Comparison of ENCODE assay signal across 9 mouse cellular contexts in the genomic region with DNA sequence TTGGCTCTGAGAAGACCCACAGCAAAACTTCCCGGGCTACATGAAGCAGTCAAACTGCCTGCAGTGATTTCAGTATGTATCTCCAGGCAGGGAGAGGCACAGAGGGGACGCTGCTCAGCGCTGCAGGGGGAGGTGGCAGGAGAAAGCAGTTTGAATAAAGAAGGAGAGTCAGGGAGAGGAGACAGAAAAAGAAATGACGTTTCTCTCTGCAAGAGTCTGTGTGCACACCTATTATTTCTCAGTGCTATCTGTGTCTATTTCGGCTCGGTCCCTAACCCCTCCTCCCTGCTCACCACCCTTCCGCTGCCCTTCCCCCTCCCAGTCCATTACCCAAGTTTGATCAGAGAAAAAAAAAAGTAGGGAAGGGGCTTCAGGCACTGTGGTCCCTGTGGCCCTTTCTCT.
A peak's percentile ranks its signal among the peaks of the same experiment; 100 is the strongest.
DNase-seq lines count a peak whose midpoint lies in the region; ATAC-seq and TF ChIP-seq lines count a peak whose summit lies in the region.
"Had no signal": no experiment of that assay in that cellular context is flagged by ENCODE, and none has a peak within 500 bp of the region (broad histone marks: within the 10 kb centered on the region; RNA-seq: fewer than 3 reads in every experiment).

No protein-coding gene starts in this region.

- ATAC-seq in heart, embryonic 16.5 days (replicated peaks; ENCODE audit: extremely low read depth, insufficient read depth, low FRiP score), result peak; percentile 45; the same call in 1 of the 2 replicates

- H3K4me1 ChIP-seq in lung, adult 2 months (ENCODE audit: control insufficient read depth, insufficient read depth, low read length), result no peaks in the 10 kb centered on the region
- H3K4me1 ChIP-seq in heart, embryonic 16.5 days (ENCODE audit: control insufficient read depth, insufficient read depth, low read length), result peaks cover 22% of the 10 kb centered on the region
- peaks cover 7% of the 10 kb centered on the region for H3K4me1 ChIP-seq in olfactory bulb, adult 2 months (ENCODE audit: control insufficient read depth, insufficient read depth, low read length)
- peaks cover 2% of the 10 kb centered on the region; the same call in 1 of the 2 replicates for H3K4me1 ChIP-seq in thymus, adult 2 months (replicated peaks; ENCODE audit: control insufficient read depth, insufficient read depth, low read length)

- peak overlapping the region; percentile 79 for H3K27ac ChIP-seq in heart, embryonic 16.5 days (ENCODE audit: low read length)
- peak overlapping the region; percentile 90 for H3K27ac ChIP-seq in olfactory bulb, adult 2 months (ENCODE audit: insufficient read depth, low read depth, low read length)
- no peak overlapping the region for H3K27ac ChIP-seq in thymus, adult 2 months (ENCODE audit: control insufficient read depth, insufficient read depth, low read length)
- H3K27ac ChIP-seq: macrophage had no signal

- peak overlapping the region; percentile 75 for H3K9ac ChIP-seq in heart, embryonic 16.5 days (ENCODE audit: low read length)

- 8% methylated on average over 7 of the region's 7 CpGs for WGBS in lung, adult 2 months
- 2% methylated on average over 7 of the region's 7 CpGs for WGBS in heart, embryonic 16.5 days
- WGBS in olfactory bulb, adult 2 months, result 2% methylated on average over 7 of the region's 7 CpGs
- WGBS in thymus, adult 2 months, result 16% methylated on average over 7 of the region's 7 CpGs

- no peaks in the 10 kb centered on the region for H3K9me3 ChIP-seq in heart, embryonic 16.5 days (replicated peaks; ENCODE audit: control insufficient read depth, low read length)

- DNase-seq in lung, adult 2 months, result no peak
- DNase-seq in lung, postnatal 36 days, result no peak
- DNase-seq in embryo, embryonic 10 days (ENCODE audit: low spot score), result peak; percentile 62
- DNase-seq in liver, result peak; percentile 13
- no peak for DNase-seq in thymus, adult 2 months
- no peak for DNase-seq in spleen, adult 12 weeks (ENCODE audit: low spot score)

- H3K4me3 ChIP-seq in lung, adult 2 months (replicated peaks; ENCODE audit: extremely low read depth, low read depth, low read length), result peak overlapping the region; percentile 41
- H3K4me3 ChIP-seq in heart, embryonic 16.5 days (ENCODE audit: low read length), result peak overlapping the region; percentile 49
- H3K4me3 ChIP-seq in olfactory bulb, adult 2 months (ENCODE audit: insufficient read depth, low read depth, low read length), result peak overlapping the region; percentile 40
- H3K4me3 ChIP-seq in thymus, adult 2 months (ENCODE audit: control insufficient read depth, insufficient read depth, low read length), result no peak overlapping the region

- no peak for TF ChIP-seq POLR2A in lung, adult 2 months (IDR thresholded peaks at IDR 0.05; ENCODE audit: borderline replicate concordance, extremely low read depth, low read depth, low read length)
- no peak for TF ChIP-seq POLR2A in olfactory bulb, adult 2 months (IDR thresholded peaks at IDR 0.05; ENCODE audit: insufficient read depth, low read depth, low read length)
- no peak for TF ChIP-seq POLR2A in thymus, adult 2 months (IDR thresholded peaks at IDR 0.05; ENCODE audit: control insufficient read depth, extremely low read depth, insufficient read depth, low read length, poor library complexity)

- no peaks in the 10 kb centered on the region for H3K36me3 ChIP-seq in heart, embryonic 16.5 days (ENCODE audit: control insufficient read depth, insufficient read depth)
- no peaks in the 10 kb centered on the region for H3K36me3 ChIP-seq in thymus, adult 2 months (ENCODE audit: control insufficient read depth, insufficient read depth, low read length)

- peak overlapping the region; percentile 76 for H3K4me2 ChIP-seq in heart, embryonic 16.5 days (ENCODE audit: low read depth, low read length)

- no peak for TF ChIP-seq CTCF in lung, adult 2 months (IDR thresholded peaks at IDR 0.05; ENCODE audit: insufficient read depth, low read length)
- no peak for TF ChIP-seq CTCF in olfactory bulb, adult 2 months (IDR thresholded peaks at IDR 0.05; ENCODE audit: insufficient read depth, low read depth, low read length)
- TF ChIP-seq CTCF in thymus, adult 2 months (IDR thresholded peaks at IDR 0.05; ENCODE audit: borderline replicate concordance, control insufficient read depth, extremely low read depth, insufficient read depth, low read length, poor library complexity), result no peak

- no peaks in the 10 kb centered on the region for H3K27me3 ChIP-seq in heart, embryonic 16.5 days (ENCODE audit: control insufficient read depth, insufficient read depth, low read length)
- no peaks in the 10 kb centered on the region for H3K27me3 ChIP-seq in thymus, adult 2 months (ENCODE audit: control insufficient read depth, insufficient read depth, low read length)

Comparison
In these comparisons a context has a peak if more than half of its experiments do, and no peak if none do; other contexts are left out.
1. DNase-seq: peak in embryo, embryonic 10 days (single experiment) and liver (single experiment); none in lung, adult 2 months (single experiment), lung, postnatal 36 days (single experiment), thymus, adult 2 months (single experiment) and spleen, adult 12 weeks (single experiment).